Mouse (Mus musculus): ENCODE results near the gene Gm9195. TPM values are rescaled to one million over a fixed set of nuclear protein-coding genes. Genes with fewer than 3 reads are reported as not detected.

Gene Gm9195
- polyA plus RNA-seq, 1 experiment from 2014 or later, result not detected

DNA sequence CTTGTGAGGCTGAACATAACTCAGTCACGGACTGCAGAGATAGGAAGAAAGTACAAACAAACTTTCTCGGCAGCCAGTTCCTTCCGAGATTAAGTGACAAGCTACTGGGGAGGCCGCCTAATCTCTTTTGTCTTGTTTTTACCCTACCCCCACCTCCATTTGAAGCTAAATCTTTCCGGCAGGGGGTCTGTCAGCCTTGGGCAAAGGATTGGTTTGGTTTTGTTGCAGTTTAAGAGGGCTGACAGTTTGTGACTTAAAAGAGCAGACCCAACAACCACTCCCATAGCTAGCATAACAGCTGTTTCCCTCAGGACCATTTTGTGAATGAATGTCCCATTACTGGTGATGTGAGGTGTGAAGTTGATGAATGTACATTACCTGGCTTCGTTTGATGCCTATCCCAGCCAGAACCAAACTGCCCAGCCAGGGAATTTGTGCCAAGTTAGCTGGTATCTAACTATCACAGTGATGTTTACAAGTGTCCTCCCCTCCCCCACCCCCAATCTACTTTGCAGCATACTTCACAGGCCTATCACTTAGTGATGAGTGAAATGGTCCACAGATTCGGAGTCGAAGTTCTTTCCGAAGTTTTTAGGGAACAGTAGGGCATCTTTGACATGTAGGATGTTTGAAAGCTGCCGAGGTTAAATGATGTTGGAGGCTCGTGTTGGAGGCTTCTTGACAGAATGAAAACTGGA, 15.2 kb upstream of the Gm9195 start:
- DNase-seq (ENCODE audit: low spot score), result no peak
- ATAC-seq (replicated peaks; ENCODE audit: low FRiP score), result peak; percentile 21; the same call in 1 of the 2 replicates
- WGBS, result 7% methylated on average over 11 of the region's 11 CpGs
- Histone ChIP-seq H3K4me1 (replicated peaks; ENCODE audit: control insufficient read depth, insufficient read depth, low read length) (no peaks in the 10 kb centered on the region; the same call in 1 of the 2 replicates), H3K27ac (ENCODE audit: low read depth, low read length) (no peak overlapping the region), H3K27me3 (ENCODE audit: control insufficient read depth, insufficient read depth, low read length) (no peaks in the 10 kb centered on the region), H3K9me3 (ENCODE audit: control insufficient read depth, low read length) (no peaks in the 10 kb centered on the region), H3K4me3 (ENCODE audit: low read depth, low read length) (peak overlapping the region; percentile 16), H3K36me3 (ENCODE audit: control insufficient read depth, insufficient read depth, low read length) (no peaks in the 10 kb centered on the region), H3K9ac (ENCODE audit: low read length) (peak overlapping the region; percentile 14), H3K4me2 (ENCODE audit: low read depth, low read length, severe bottlenecking) (peak overlapping the region; percentile 41)

DNA sequence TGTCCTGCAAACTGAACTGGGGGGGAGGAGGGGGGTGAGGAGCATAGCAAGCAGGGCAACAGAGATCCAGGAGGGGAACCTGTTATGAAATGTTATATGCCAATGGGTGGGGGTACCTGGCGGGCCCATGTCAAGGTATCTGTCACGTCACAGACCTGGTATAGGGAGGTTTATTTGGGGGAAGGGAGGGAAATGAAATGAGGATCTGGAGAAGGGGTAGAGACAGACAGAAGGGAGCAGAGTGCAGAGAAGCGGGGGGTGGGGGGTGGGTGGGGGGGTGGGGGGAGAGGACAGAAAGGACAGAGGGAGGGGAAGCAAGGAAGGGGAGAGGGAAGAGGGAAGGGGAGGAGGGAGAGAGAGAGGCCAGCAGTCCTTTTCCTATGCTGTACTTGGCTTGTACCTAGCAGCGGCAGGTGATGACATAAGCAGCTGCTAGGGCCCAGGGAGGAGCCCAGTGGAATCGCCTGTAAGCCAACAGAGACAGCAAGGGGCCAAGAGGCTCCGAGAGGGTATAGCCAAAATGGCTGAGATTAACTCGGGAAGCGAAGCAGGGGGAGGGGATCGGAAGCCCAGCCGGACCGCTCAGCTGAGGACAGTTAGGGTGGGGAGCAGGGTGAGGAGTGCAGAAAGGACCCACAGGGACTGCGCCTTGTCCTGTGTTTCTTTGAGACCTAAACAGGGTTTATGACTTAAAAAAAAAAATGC, 14.5 kb upstream of the Gm9195 start:
- H3K4me3 ChIP-seq (ENCODE audit: low read depth, low read length), result peak overlapping the region; percentile 16
- H3K27me3 ChIP-seq (ENCODE audit: control insufficient read depth, insufficient read depth, low read length), result no peaks in the 10 kb centered on the region
- H3K27ac ChIP-seq (ENCODE audit: low read depth, low read length), result no peak overlapping the region
- no peaks in the 10 kb centered on the region for H3K36me3 ChIP-seq (ENCODE audit: control insufficient read depth, insufficient read depth, low read length)
- H3K4me2 ChIP-seq (ENCODE audit: low read depth, low read length, severe bottlenecking), result peak overlapping the region; percentile 41
- peak; percentile 65 for DNase-seq (ENCODE audit: low spot score)
- no peaks in the 10 kb centered on the region; the same call in 1 of the 2 replicates for H3K4me1 ChIP-seq (replicated peaks; ENCODE audit: control insufficient read depth, insufficient read depth, low read length)
- H3K9ac ChIP-seq (ENCODE audit: low read length), result peak overlapping the region; percentile 14
- ATAC-seq (replicated peaks; ENCODE audit: low FRiP score), result peak; percentile 74
- H3K9me3 ChIP-seq (ENCODE audit: control insufficient read depth, low read length), result no peaks in the 10 kb centered on the region
- WGBS, result 7% methylated on average over 12 of the region's 12 CpGs

DNA sequence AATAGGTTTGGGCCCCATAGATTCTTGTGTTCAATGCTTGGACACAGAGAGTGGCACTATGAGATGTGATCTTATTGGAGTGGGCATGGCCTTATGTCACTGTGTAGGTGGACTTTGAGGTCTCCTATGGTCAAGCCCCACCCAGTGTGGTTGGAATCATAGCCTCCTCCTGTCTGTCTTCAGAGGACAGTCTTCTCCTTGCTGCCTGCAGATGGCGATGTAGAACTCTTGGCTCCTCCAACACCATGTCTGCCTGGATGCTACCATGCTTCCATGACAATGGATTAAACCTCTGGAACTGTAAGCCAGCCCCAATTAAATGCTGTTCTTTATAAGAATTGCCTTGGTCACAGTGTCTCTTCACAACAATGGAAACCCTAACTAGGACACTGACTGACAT, 13.3 kb upstream of the Gm9195 start:
- ATAC-seq (replicated peaks; ENCODE audit: low FRiP score) (no peak), DNase-seq (ENCODE audit: low spot score) (no peak)
- Histone ChIP-seq H3K9ac (ENCODE audit: low read length) (no peak overlapping the region), H3K4me3 (ENCODE audit: low read depth, low read length) (no peak overlapping the region), H3K27me3 (ENCODE audit: control insufficient read depth, insufficient read depth, low read length) (no peaks in the 10 kb centered on the region), H3K27ac (ENCODE audit: low read depth, low read length) (no peak overlapping the region), H3K36me3 (ENCODE audit: control insufficient read depth, insufficient read depth, low read length) (no peaks in the 10 kb centered on the region), H3K9me3 (ENCODE audit: control insufficient read depth, low read length) (no peaks in the 10 kb centered on the region), H3K4me1 (replicated peaks; ENCODE audit: control insufficient read depth, insufficient read depth, low read length) (no peaks in the 10 kb centered on the region; the same call in 1 of the 2 replicates), H3K4me2 (ENCODE audit: low read depth, low read length, severe bottlenecking) (no peak overlapping the region)
- WGBS, result 89% methylated on average over 1 of the region's 1 CpGs

DNA sequence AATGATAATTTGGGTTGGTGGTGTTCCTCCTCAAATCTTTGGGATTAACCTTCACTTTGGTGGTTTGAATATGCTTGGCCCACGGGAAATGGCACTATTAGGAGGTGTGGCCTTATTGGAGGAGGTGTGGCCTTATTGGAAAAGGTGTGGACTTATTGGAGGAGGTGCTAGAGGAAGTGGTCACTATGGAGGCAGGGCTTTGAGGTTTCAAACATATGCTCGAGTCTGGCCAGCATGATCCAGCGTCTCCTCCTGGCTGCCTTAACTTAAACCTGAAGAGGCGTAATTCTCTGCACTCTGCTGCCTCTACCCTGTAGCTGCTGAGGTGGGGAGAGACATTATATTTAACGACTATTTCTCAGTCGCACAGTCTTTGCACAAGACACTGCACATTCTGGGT, 11.6 kb upstream of the Gm9195 start:
- WGBS, result 44% methylated on average over 6 of the region's 6 CpGs
- no peaks in the 10 kb centered on the region for H3K27me3 ChIP-seq (ENCODE audit: control insufficient read depth, insufficient read depth, low read length)
- no peak overlapping the region for H3K9ac ChIP-seq (ENCODE audit: low read length)
- H3K9me3 ChIP-seq (ENCODE audit: control insufficient read depth, low read length), result no peaks in the 10 kb centered on the region
- H3K4me3 ChIP-seq (ENCODE audit: low read depth, low read length), result no peak overlapping the region
- ATAC-seq (replicated peaks; ENCODE audit: low FRiP score) (no peak), DNase-seq (ENCODE audit: low spot score) (no peak)
- H3K27ac ChIP-seq (ENCODE audit: low read depth, low read length), result no peak overlapping the region
- H3K4me1 ChIP-seq (replicated peaks; ENCODE audit: control insufficient read depth, insufficient read depth, low read length), result no peaks in the 10 kb centered on the region; the same call in 1 of the 2 replicates
- no peak overlapping the region for H3K4me2 ChIP-seq (ENCODE audit: low read depth, low read length, severe bottlenecking)
- H3K36me3 ChIP-seq (ENCODE audit: control insufficient read depth, insufficient read depth, low read length), result no peaks in the 10 kb centered on the region

DNA sequence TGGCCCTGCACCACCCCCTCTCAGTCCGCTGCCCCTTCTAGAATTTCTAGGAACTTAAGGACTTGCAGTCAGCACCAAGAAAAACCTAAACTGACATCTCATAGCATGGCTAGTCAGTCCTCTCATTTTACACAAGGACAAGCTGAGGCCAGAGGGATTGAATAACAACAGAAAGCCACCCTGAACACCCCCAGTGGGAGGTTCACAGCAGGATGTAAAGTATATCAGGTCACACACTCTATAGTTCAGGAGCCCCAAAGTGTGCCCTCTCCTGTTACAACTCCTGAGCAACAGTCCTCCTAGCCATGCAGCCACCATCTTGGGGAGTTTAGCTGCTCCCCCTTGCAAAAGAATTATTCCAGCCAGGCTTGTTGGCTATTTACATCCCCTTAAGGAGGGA, 2.1 kb upstream of the Gm9195 start:
- Histone ChIP-seq H3K4me2 (ENCODE audit: low read depth, low read length, severe bottlenecking) (no peak overlapping the region), H3K27me3 (ENCODE audit: control insufficient read depth, insufficient read depth, low read length) (no peaks in the 10 kb centered on the region), H3K4me1 (replicated peaks; ENCODE audit: control insufficient read depth, insufficient read depth, low read length) (no peaks in the 10 kb centered on the region), H3K9me3 (ENCODE audit: control insufficient read depth, low read length) (no peaks in the 10 kb centered on the region), H3K4me3 (ENCODE audit: low read depth, low read length) (no peak overlapping the region), H3K9ac (ENCODE audit: low read length) (no peak overlapping the region), H3K36me3 (ENCODE audit: control insufficient read depth, insufficient read depth, low read length) (no peaks in the 10 kb centered on the region), H3K27ac (ENCODE audit: low read depth, low read length) (no peak overlapping the region)
- WGBS, result 80% methylated on average over 1 of the region's 1 CpGs
- DNase-seq (ENCODE audit: low spot score) (no peak), ATAC-seq (replicated peaks; ENCODE audit: low FRiP score) (no peak)

DNA sequence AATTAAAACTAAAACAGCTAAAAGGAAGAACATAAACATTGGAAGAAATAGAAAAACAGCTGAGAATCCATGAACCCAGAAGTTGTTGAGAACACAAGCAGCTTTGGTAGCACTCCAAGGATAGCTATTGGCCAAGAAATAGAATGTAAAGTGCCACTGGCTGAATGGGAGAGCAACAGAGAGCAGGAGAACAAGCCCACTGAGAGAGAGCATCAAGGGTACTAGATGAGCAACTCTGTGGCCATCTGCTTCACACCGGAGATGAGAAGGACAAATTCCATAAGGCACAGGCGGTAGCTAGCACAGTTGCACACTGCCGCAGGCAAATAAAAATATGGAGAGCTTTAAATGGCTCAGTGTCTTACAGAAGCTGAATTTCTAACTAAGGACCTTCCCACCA, 1.3 kb downstream of the Gm9195 start:
- no peaks in the 10 kb centered on the region for H3K9me3 ChIP-seq (ENCODE audit: control insufficient read depth, low read length)
- WGBS, result 92% methylated on average over 3 of the region's 3 CpGs

DNA sequence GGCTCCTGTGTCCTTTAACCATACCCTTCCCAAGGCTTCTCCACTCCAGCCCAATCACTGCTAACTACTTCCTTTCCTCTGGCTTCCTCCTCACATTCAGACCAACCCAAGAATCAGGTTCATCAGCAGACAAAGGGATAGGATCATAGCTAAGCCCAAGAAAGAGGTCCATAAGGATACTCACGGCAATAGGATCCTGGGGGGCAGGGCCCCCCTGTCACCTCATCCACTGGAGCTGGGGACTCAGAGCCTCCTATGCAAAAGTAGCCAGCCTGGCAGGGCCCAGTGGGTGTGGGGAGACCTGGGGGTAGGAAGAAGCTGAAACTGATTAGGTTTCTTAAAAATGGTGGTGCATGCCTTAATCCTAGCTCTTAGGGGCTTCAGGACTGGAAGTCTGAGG, 17.1 kb downstream of the Gm9195 start:
- Histone ChIP-seq H3K9ac (ENCODE audit: low read length) (no peak overlapping the region), H3K36me3 (ENCODE audit: control insufficient read depth, insufficient read depth, low read length) (no peaks in the 10 kb centered on the region), H3K4me3 (ENCODE audit: low read depth, low read length) (no peak overlapping the region), H3K4me2 (ENCODE audit: low read depth, low read length, severe bottlenecking) (no peak overlapping the region), H3K4me1 (replicated peaks; ENCODE audit: control insufficient read depth, insufficient read depth, low read length) (no peaks in the 10 kb centered on the region), H3K9me3 (ENCODE audit: control insufficient read depth, low read length) (no peaks in the 10 kb centered on the region), H3K27ac (ENCODE audit: low read depth, low read length) (no peak overlapping the region), H3K27me3 (ENCODE audit: control insufficient read depth, insufficient read depth, low read length) (no peaks in the 10 kb centered on the region)
- no peak for DNase-seq (ENCODE audit: low spot score)
- 59% methylated on average over 1 of the region's 1 CpGs for WGBS
- no peak for ATAC-seq (replicated peaks; ENCODE audit: low FRiP score)

More for the DNA sequence above, 1.3 kb downstream of the Gm9195 start:
- Histone ChIP-seq H3K27me3 (ENCODE audit: control insufficient read depth, insufficient read depth, low read length) (no peaks in the 10 kb centered on the region), H3K9ac (ENCODE audit: low read length) (no peak overlapping the region), H3K4me1 (replicated peaks; ENCODE audit: control insufficient read depth, insufficient read depth, low read length) (no peaks in the 10 kb centered on the region), H3K4me3 (ENCODE audit: low read depth, low read length) (no peak overlapping the region), H3K4me2 (ENCODE audit: low read depth, low read length, severe bottlenecking) (no peak overlapping the region), H3K27ac (ENCODE audit: low read depth, low read length) (no peak overlapping the region), H3K36me3 (ENCODE audit: control insufficient read depth, insufficient read depth, low read length) (no peaks in the 10 kb centered on the region)
- no peak for ATAC-seq (replicated peaks; ENCODE audit: low FRiP score)
- DNase-seq (ENCODE audit: low spot score), result no peak

DNA sequence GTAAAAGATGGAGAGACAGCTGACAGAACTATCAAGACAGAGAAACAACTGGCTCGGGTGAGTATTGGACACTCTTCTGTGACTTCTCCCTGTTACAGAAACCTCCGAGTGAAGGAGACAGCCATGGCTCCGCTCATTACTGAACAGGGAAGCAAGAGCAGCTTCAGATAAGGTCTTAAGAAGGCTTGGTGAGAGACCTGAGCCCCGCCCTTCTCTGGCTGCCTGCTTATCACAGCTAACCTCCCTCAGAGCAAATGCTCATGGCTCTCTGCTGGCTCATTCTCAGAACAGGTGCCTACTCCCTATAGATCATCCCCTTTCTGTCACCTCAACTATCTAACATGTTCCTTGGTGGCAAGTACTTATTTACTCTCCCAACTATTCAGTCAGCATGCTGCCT, 23.2 kb downstream of the Gm9195 start:
- no peak overlapping the region for H3K4me3 ChIP-seq (ENCODE audit: low read depth, low read length)
- H3K36me3 ChIP-seq (ENCODE audit: control insufficient read depth, insufficient read depth, low read length), result no peaks in the 10 kb centered on the region
- no peak overlapping the region for H3K27ac ChIP-seq (ENCODE audit: low read depth, low read length)
- H3K4me2 ChIP-seq (ENCODE audit: low read depth, low read length, severe bottlenecking), result no peak overlapping the region
- H3K9ac ChIP-seq (ENCODE audit: low read length), result no peak overlapping the region
- H3K4me1 ChIP-seq (replicated peaks; ENCODE audit: control insufficient read depth, insufficient read depth, low read length), result no peaks in the 10 kb centered on the region
- H3K9me3 ChIP-seq (ENCODE audit: control insufficient read depth, low read length), result no peaks in the 10 kb centered on the region
- WGBS, result 81% methylated on average over 4 of the region's 4 CpGs
- ATAC-seq (replicated peaks; ENCODE audit: low FRiP score) (no peak), DNase-seq (ENCODE audit: low spot score) (no peak)
- H3K27me3 ChIP-seq (ENCODE audit: control insufficient read depth, insufficient read depth, low read length), result no peaks in the 10 kb centered on the region
